Mouse (Mus musculus): ENCODE results near the gene 2810004N23Rik. TPM values are rescaled to one million over a fixed set of nuclear protein-coding genes. Genes with fewer than 3 reads are reported as not detected.
A peak's percentile ranks its signal among the peaks of the same experiment; 100 is the strongest.

2810004N23Rik gene
- polyA plus RNA-seq, 1 experiment from 2014 or later: 16.2 TPM

GRCm38 (mm10) chr8:124869708-124870107 lies 6.8 kb upstream of the 2810004N23Rik start:
- Histone ChIP-seq H3K36me3 (ENCODE audit: control insufficient read depth, insufficient read depth, low read length) (peaks cover 20% of the 10 kb centered on the region), H3K9me3 (ENCODE audit: control insufficient read depth, low read length) (no peaks in the 10 kb centered on the region), H3K27ac (ENCODE audit: low read depth, low read length) (no peak overlapping the region), H3K4me3 (ENCODE audit: low read depth, low read length) (no peak overlapping the region), H3K4me1 (ENCODE audit: control insufficient read depth, insufficient read depth, low read length) (no peaks in the 10 kb centered on the region), H3K27me3 (ENCODE audit: control insufficient read depth, insufficient read depth, low read length) (no peaks in the 10 kb centered on the region), H3K9ac (replicated peaks; ENCODE audit: low read depth, low read length) (no peak overlapping the region), H3K4me2 (ENCODE audit: low read depth, low read length) (no peak overlapping the region)
- no peak for ATAC-seq (ENCODE audit: low read depth)
- WGBS: 73% methylated on average over 6 of the region's 6 CpGs

- Histone ChIP-seq H3K27me3 (ENCODE audit: control insufficient read depth, insufficient read depth, low read length) (no peaks in the 10 kb centered on the region), H3K4me3 (ENCODE audit: low read depth, low read length) (no peak overlapping the region), H3K27ac (ENCODE audit: low read depth, low read length) (no peak overlapping the region), H3K9ac (replicated peaks; ENCODE audit: low read depth, low read length) (no peak overlapping the region), H3K4me1 (ENCODE audit: control insufficient read depth, insufficient read depth, low read length) (peaks cover 10% of the 10 kb centered on the region), H3K36me3 (ENCODE audit: control insufficient read depth, insufficient read depth, low read length) (peaks cover 7% of the 10 kb centered on the region; the same call in 1 of the 2 replicates), H3K4me2 (ENCODE audit: low read depth, low read length) (no peak overlapping the region), H3K9me3 (ENCODE audit: control insufficient read depth, low read length) (no peaks in the 10 kb centered on the region)
- 80% methylated on average over 2 of the region's 2 CpGs for WGBS
- ATAC-seq (ENCODE audit: low read depth): no peak
Measured at GRCm38 (mm10) chr8:124867126-124867525, 4.2 kb upstream of the 2810004N23Rik start.

GRCm38 (mm10) chr8:124866669-124867068 lies 3.7 kb upstream of the 2810004N23Rik start:
- H3K36me3 ChIP-seq (ENCODE audit: control insufficient read depth, insufficient read depth, low read length): peaks cover 7% of the 10 kb centered on the region; the same call in 1 of the 2 replicates
- no peak overlapping the region for H3K9ac ChIP-seq (replicated peaks; ENCODE audit: low read depth, low read length)
- H3K4me2 ChIP-seq (ENCODE audit: low read depth, low read length): no peak overlapping the region
- no peaks in the 10 kb centered on the region for H3K9me3 ChIP-seq (ENCODE audit: control insufficient read depth, low read length)
- 83% methylated on average over 3 of the region's 3 CpGs for WGBS
- H3K27me3 ChIP-seq (ENCODE audit: control insufficient read depth, insufficient read depth, low read length): no peaks in the 10 kb centered on the region
- ATAC-seq (ENCODE audit: low read depth): no peak
- H3K4me3 ChIP-seq (ENCODE audit: low read depth, low read length): no peak overlapping the region
- no peak overlapping the region for H3K27ac ChIP-seq (ENCODE audit: low read depth, low read length)
- H3K4me1 ChIP-seq (ENCODE audit: control insufficient read depth, insufficient read depth, low read length): peaks cover 10% of the 10 kb centered on the region

GRCm38 (mm10) chr8:124863729-124864128 lies 809 bp upstream of the 2810004N23Rik start:
- Histone ChIP-seq H3K27ac (ENCODE audit: low read depth, low read length) (no peak overlapping the region), H3K9me3 (ENCODE audit: control insufficient read depth, low read length) (no peaks in the 10 kb centered on the region), H3K9ac (replicated peaks; ENCODE audit: low read depth, low read length) (peak overlapping the region; percentile 91; the same call in 1 of the 2 replicates), H3K4me2 (ENCODE audit: low read depth, low read length) (peak overlapping the region; percentile 75), H3K27me3 (ENCODE audit: control insufficient read depth, insufficient read depth, low read length) (no peaks in the 10 kb centered on the region), H3K36me3 (ENCODE audit: control insufficient read depth, insufficient read depth, low read length) (peaks cover 10% of the 10 kb centered on the region; the same call in 1 of the 2 replicates), H3K4me3 (ENCODE audit: low read depth, low read length) (peak overlapping the region; percentile 92), H3K4me1 (ENCODE audit: control insufficient read depth, insufficient read depth, low read length) (peaks cover 10% of the 10 kb centered on the region)
- ATAC-seq (ENCODE audit: low read depth): no peak
- 21% methylated on average over 8 of the region's 8 CpGs for WGBS

GRCm38 (mm10) chr8:124863163-124863677 lies 300 bp upstream of the 2810004N23Rik start:
- WGBS: under 1% methylated on average over 33 of the region's 33 CpGs
- H3K27ac ChIP-seq (ENCODE audit: low read depth, low read length): peak overlapping the region; percentile 88
- H3K4me2 ChIP-seq (ENCODE audit: low read depth, low read length): peak overlapping the region; percentile 75
- H3K4me1 ChIP-seq (ENCODE audit: control insufficient read depth, insufficient read depth, low read length): peaks cover 10% of the 10 kb centered on the region
- peak overlapping the region; percentile 92 for H3K4me3 ChIP-seq (ENCODE audit: low read depth, low read length)
- ATAC-seq (ENCODE audit: low read depth): peak; percentile 84
- no peaks in the 10 kb centered on the region for H3K9me3 ChIP-seq (ENCODE audit: control insufficient read depth, low read length)
- H3K9ac ChIP-seq (replicated peaks; ENCODE audit: low read depth, low read length): peak overlapping the region; percentile 91
- no peaks in the 10 kb centered on the region for H3K27me3 ChIP-seq (ENCODE audit: control insufficient read depth, insufficient read depth, low read length)
- peaks cover 10% of the 10 kb centered on the region; the same call in 1 of the 2 replicates for H3K36me3 ChIP-seq (ENCODE audit: control insufficient read depth, insufficient read depth, low read length)

DNA sequence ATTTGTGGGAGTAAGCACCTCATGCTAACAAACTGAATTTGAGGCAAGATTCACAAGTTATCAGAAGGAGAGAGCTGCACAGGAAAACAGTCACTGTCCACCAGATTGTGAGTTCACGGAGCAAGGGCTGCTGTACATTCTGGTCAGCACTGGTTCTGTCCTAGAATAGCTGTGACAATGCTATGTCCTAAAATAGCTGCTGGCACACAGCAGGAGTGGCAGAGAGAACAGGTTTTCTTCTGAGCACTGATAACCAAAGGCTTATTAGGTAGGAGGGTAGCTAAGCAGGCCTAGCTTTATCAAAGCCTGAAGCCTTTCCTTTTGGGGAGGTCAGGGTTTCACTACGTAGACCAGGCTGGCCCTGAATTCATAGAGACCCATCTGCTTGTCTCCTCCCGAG lies 2.7 kb downstream of the 2810004N23Rik start:
- 98% methylated on average over 3 of the region's 3 CpGs for WGBS

GRCm38 (mm10) chr8:124859466-124859865 lies 3.5 kb downstream of the 2810004N23Rik start:
- peaks cover 10% of the 10 kb centered on the region; the same call in 1 of the 2 replicates for H3K36me3 ChIP-seq (ENCODE audit: control insufficient read depth, insufficient read depth, low read length)

More for the DNA sequence above, 2.7 kb downstream of the 2810004N23Rik start:
- no peak overlapping the region for H3K4me2 ChIP-seq (ENCODE audit: low read depth, low read length)
- no peaks in the 10 kb centered on the region for H3K27me3 ChIP-seq (ENCODE audit: control insufficient read depth, insufficient read depth, low read length)
- H3K9me3 ChIP-seq (ENCODE audit: control insufficient read depth, low read length): no peaks in the 10 kb centered on the region
- ATAC-seq (ENCODE audit: low read depth): no peak
- H3K4me3 ChIP-seq (ENCODE audit: low read depth, low read length): no peak overlapping the region
- H3K27ac ChIP-seq (ENCODE audit: low read depth, low read length): no peak overlapping the region
- H3K9ac ChIP-seq (replicated peaks; ENCODE audit: low read depth, low read length): no peak overlapping the region
- H3K4me1 ChIP-seq (ENCODE audit: control insufficient read depth, insufficient read depth, low read length): peaks cover 10% of the 10 kb centered on the region
- peaks cover 10% of the 10 kb centered on the region; the same call in 1 of the 2 replicates for H3K36me3 ChIP-seq (ENCODE audit: control insufficient read depth, insufficient read depth, low read length)

DNA sequence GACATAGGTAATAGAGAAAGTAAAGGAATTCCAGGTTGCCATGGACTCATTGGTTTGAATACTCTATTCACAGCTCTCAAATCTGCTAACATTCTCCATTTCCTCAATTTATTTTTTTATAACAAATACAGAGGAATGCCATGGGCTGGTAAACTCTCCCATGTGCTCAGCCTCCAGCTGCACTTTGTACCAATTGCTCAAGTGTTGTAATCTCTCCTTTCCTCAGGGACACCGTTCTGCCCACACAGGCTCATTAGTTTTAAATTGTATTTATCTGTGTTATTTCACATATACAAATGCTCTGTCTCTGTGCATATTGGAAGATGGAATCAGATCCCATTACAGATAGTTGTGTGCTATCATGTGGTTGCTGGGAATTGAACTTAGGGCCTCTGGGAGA lies 9.4 kb downstream of the 2810004N23Rik start:
- Histone ChIP-seq H3K27me3 (ENCODE audit: control insufficient read depth, insufficient read depth, low read length) (no peaks in the 10 kb centered on the region), H3K27ac (ENCODE audit: low read depth, low read length) (no peak overlapping the region), H3K4me2 (ENCODE audit: low read depth, low read length) (no peak overlapping the region), H3K36me3 (ENCODE audit: control insufficient read depth, insufficient read depth, low read length) (no peaks in the 10 kb centered on the region; the same call in 1 of the 2 replicates), H3K9me3 (ENCODE audit: control insufficient read depth, low read length) (no peaks in the 10 kb centered on the region), H3K4me3 (ENCODE audit: low read depth, low read length) (no peak overlapping the region), H3K4me1 (ENCODE audit: control insufficient read depth, insufficient read depth, low read length) (no peaks in the 10 kb centered on the region), H3K9ac (replicated peaks; ENCODE audit: low read depth, low read length) (no peak overlapping the region)
- ATAC-seq (ENCODE audit: low read depth): no peak
- 97% methylated on average over 1 of the region's 1 CpGs for WGBS

More at GRCm38 (mm10) chr8:124859466-124859865, 3.5 kb downstream of the 2810004N23Rik start:
- Histone ChIP-seq H3K9me3 (ENCODE audit: control insufficient read depth, low read length) (no peaks in the 10 kb centered on the region), H3K4me2 (ENCODE audit: low read depth, low read length) (no peak overlapping the region), H3K4me3 (ENCODE audit: low read depth, low read length) (no peak overlapping the region), H3K27me3 (ENCODE audit: control insufficient read depth, insufficient read depth, low read length) (no peaks in the 10 kb centered on the region), H3K9ac (replicated peaks; ENCODE audit: low read depth, low read length) (no peak overlapping the region), H3K27ac (ENCODE audit: low read depth, low read length) (no peak overlapping the region), H3K4me1 (ENCODE audit: control insufficient read depth, insufficient read depth, low read length) (peaks cover 10% of the 10 kb centered on the region)
- ATAC-seq (ENCODE audit: low read depth): no peak

DNA sequence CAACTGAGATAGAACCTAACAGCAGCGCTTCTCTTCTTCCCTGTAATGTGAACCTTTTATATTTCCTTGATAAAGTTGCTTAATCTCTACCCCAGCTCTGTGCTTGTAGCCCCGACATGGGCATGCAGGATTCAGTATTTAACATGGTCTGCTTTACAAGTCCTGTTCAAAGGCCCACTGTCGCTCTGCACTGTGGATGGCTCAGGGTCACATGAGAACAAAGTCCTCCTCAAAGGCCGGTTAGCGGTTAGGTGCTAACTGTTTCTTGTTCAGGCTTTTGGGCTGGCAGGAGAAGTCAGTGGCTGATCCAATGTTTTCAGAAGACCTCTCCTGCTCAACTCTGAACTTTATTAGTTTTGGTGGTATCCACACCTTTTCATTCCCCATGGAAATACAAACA lies 17.3 kb downstream of the 2810004N23Rik start:
- WGBS: 91% methylated on average over 5 of the region's 5 CpGs
- Histone ChIP-seq H3K4me1 (ENCODE audit: control insufficient read depth, insufficient read depth, low read length) (no peaks in the 10 kb centered on the region), H3K27ac (ENCODE audit: low read depth, low read length) (no peak overlapping the region), H3K9me3 (ENCODE audit: control insufficient read depth, low read length) (no peaks in the 10 kb centered on the region), H3K27me3 (ENCODE audit: control insufficient read depth, insufficient read depth, low read length) (no peaks in the 10 kb centered on the region), H3K4me2 (ENCODE audit: low read depth, low read length) (no peak overlapping the region), H3K36me3 (ENCODE audit: control insufficient read depth, insufficient read depth, low read length) (peaks cover 9% of the 10 kb centered on the region; the same call in 1 of the 2 replicates), H3K4me3 (ENCODE audit: low read depth, low read length) (no peak overlapping the region), H3K9ac (replicated peaks; ENCODE audit: low read depth, low read length) (no peak overlapping the region)
- ATAC-seq (ENCODE audit: low read depth): no peak

Measured in neural tube, embryonic 14.5 days (tissue).